Mouse (Mus musculus) MEL (cell line): ENCODE measurements around the gene Wnt1.

Source experiments
- CHD1 ChIP-seq: IDR thresholded peaks from 2 replicates; pipeline ENCODE4 v1.6.1; 2012; ENCODE audit warnings: low read depth, mild to moderate bottlenecking, inconsistent platforms, low read length, improper control_type of control experiment
- CTCF ChIP-seq, 3 experiments: IDR thresholded peaks in 2 of 3; conservative IDR thresholded peaks in 1 of 3; 2 replicates each; pipeline ENCODE4 v1.5.1; 2011 to 2012; ENCODE audit warnings: low read length in 3 of 3, low read depth in 2 of 3, mild to moderate bottlenecking in 2 of 3, improper control_type of control experiment in 1 of 3, inconsistent platforms in 1 of 3, mixed read lengths in 1 of 3, moderate library complexity in 1 of 3; ENCODE audit not compliant: control insufficient read depth in 1 of 3, insufficient read depth in 1 of 3, poor library complexity in 1 of 3, severe bottlenecking in 1 of 3
- EP300 ChIP-seq, 2 experiments: IDR thresholded peaks; 2 replicates each; pipeline ENCODE4 v1.6.1; 2011; ENCODE audit warnings: improper control_type of control experiment in 2 of 2, low read length in 2 of 2, low read depth in 1 of 2, mild to moderate bottlenecking in 1 of 2
- GABPA ChIP-seq: IDR thresholded peaks from 2 replicates; pipeline ENCODE4 v1.6.1; 2012; ENCODE audit warnings: low read depth, mild to moderate bottlenecking, inconsistent platforms, low read length, improper control_type of control experiment, moderate library complexity
- HCFC1 ChIP-seq: IDR thresholded peaks from 2 replicates; pipeline ENCODE4 v1.6.1; 2012; ENCODE audit warnings: low read depth, mild to moderate bottlenecking, inconsistent platforms, low read length, improper control_type of control experiment, moderate library complexity
- ZKSCAN1 ChIP-seq: IDR thresholded peaks from 2 replicates; pipeline ENCODE4 v1.6.1; 2012; ENCODE audit warnings: low read depth, mild to moderate bottlenecking, inconsistent platforms, low read length, improper control_type of control experiment, moderate library complexity
- ZMIZ1 ChIP-seq: IDR thresholded peaks from 2 replicates; pipeline ENCODE4 v1.6.1; 2012; ENCODE audit warnings: low read depth, mild to moderate bottlenecking, inconsistent platforms, low read length, improper control_type of control experiment, moderate library complexity
- ZNF384 ChIP-seq: IDR thresholded peaks from 2 replicates; pipeline ENCODE4 v1.6.1; 2012; ENCODE audit warnings: low read depth, mild to moderate bottlenecking, inconsistent platforms, low read length, improper control_type of control experiment

GRCm38 (mm10) chr15:98774096-98774495 is 15.6 kb upstream of the Wnt1 start:
- TF ChIP-seq HCFC1 (no peak), EP300 (IDR thresholded peaks at IDR 0.05; ENCODE audit: low read depth in 1 of 2, low read length in 2 of 2) (no peak), GABPA (no peak), CTCF (IDR thresholded peaks at IDR 0.05 in 2 of 3, conservative IDR thresholded peaks at IDR 0.05 in 1 of 3; ENCODE audit: control insufficient read depth in 1 of 3, insufficient read depth in 1 of 3, low read depth in 2 of 3, low read length in 3 of 3, poor library complexity in 1 of 3, severe bottlenecking in 1 of 3) (no peak), ZMIZ1 (no peak), ZNF384 (no peak), ZKSCAN1 (no peak), CHD1 (no peak)
